Mouse (Mus musculus) forebrain, embryonic 11.5 days (tissue): ENCODE data around the gene Rgs16. TPM values are rescaled to one million over a fixed set of nuclear protein-coding genes. Genes with fewer than 3 reads are reported as not detected.

Source experiments
- ATAC-seq: fragments of 200-750 bp; cut with Nextera tagmentation; replicated peaks from 2 replicates; pipeline ENCODE4 v1.8.0; 2017; ENCODE audit warnings: moderate TSS enrichment; ENCODE audit not compliant: low FRiP score
- DNase-seq: peaks from one replicate; pipeline ENCODE4 v3.0.0-alpha.2; 2017; ENCODE audit warnings: low spot score
- H3K27ac ChIP-seq: fragments of 300-500 bp; sonication (generic); 2 replicates; pipeline ENCODE4 v1.5.1; 2014; ENCODE audit warnings: low read depth, low read length
- H3K27me3 ChIP-seq: fragments of 300-500 bp; sonication (generic); 2 replicates; pipeline ENCODE4 v1.6.1; 2014; ENCODE audit warnings: mild to moderate bottlenecking, low read length, mixed read lengths; ENCODE audit not compliant: control insufficient read depth, insufficient read depth
- H3K36me3 ChIP-seq: fragments of 300-500 bp; sonication (generic); 2 replicates; pipeline ENCODE4 v1.6.1; 2014; ENCODE audit warnings: mild to moderate bottlenecking, low read length, moderate library complexity, mixed read lengths; ENCODE audit not compliant: control insufficient read depth, insufficient read depth
- H3K4me1 ChIP-seq: fragments of 300-500 bp; sonication (generic); replicated peaks from 2 replicates; pipeline ENCODE4 v1.6.1; 2014; ENCODE audit warnings: low read length, mixed read lengths; ENCODE audit not compliant: control insufficient read depth, insufficient read depth
- H3K4me2 ChIP-seq: fragments of 300-500 bp; sonication (generic); 2 replicates; pipeline ENCODE4 v1.6.1; 2014; ENCODE audit warnings: low read depth, mild to moderate bottlenecking, low read length, moderate library complexity, mixed read lengths; ENCODE audit not compliant: severe bottlenecking
- H3K4me3 ChIP-seq: fragments of 300-500 bp; sonication (generic); 2 replicates; pipeline ENCODE4 v1.5.1; 2014; ENCODE audit warnings: low read depth, low read length
- H3K9ac ChIP-seq: fragments of 300-500 bp; sonication (generic); 2 replicates; pipeline ENCODE4 v1.6.1; 2014; ENCODE audit warnings: low read length
- H3K9me3 ChIP-seq: fragments of 300-500 bp; sonication (generic); 2 replicates; pipeline ENCODE4 v1.6.1; 2016; ENCODE audit warnings: low read length, mixed read lengths; ENCODE audit not compliant: control insufficient read depth
- WGBS: fragments of 180-500 bp; shearing (Covaris S2); extraction: QIAGEN DNeasy Blood & Tissue Kit; methylation state at CpG from one replicate; pipeline ENCODE4 v1.1.7; 2014; 5-methylcytosine and 5-hydroxymethylcytosine counted together
- polyA plus RNA-seq: library from polyadenylated mRNA; unstranded; fragments of >200 nt; fragmentation: Nextera tagmentation; extraction: Ambion mirVana; gene quantifications from 2 replicates; pipeline ENCODE4 v1.2.1, GENCODE M21; 2014

Gene Rgs16
- polyA plus RNA-seq, 1 experiment from 2014 or later = 24.3 TPM

DNA sequence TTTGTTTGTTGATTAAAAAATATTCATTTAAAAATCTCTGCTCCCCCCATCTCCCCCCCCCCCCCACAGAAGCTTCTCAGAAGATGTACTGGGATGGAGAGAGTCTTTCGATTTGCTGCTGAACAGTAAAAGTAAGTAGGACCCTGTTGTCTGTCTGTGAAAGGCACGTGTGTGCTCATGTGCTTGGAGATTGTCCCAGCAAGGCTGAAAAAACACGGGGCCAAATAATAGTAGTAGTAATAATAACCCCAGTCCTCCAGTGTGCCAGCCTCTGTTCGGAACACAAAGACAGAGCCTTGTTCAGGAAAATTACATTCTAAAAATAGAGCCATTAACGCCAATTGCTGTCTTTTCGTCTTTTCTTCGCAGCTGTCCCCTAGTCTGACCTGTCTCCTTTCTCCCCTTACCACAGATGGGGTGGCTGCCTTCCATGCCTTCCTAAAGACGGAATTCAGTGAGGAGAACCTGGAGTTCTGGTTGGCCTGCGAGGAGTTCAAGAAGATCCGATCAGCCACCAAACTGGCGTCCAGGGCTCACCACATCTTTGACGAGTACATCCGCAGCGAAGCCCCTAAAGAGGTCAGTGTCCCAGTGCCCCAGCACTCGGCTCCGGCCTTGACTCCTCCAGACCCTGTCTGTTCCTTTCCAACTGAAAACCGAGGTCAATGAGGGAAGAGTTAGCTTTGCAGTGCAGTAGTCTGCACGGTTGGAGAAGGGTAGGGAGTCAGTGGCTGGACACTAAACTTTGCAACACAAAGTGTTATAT is 1.6 kb downstream of the Rgs16 start:
- Histone ChIP-seq H3K4me3 (peak overlapping the region; percentile 52), H3K9ac (peak overlapping the region; percentile 61), H3K36me3 (no peaks in the 10 kb centered on the region; the same call in 1 of the 2 replicates), H3K9me3 (no peaks in the 10 kb centered on the region), H3K4me2 (peak overlapping the region; percentile 89), H3K27ac (no peak overlapping the region), H3K4me1 (peaks cover 20% of the 10 kb centered on the region), H3K27me3 (peaks cover 5% of the 10 kb centered on the region; the same call in 1 of the 2 replicates)
- ATAC-seq (no peak), DNase-seq (peak; percentile 56)
- WGBS = 69% methylated on average over 18 of the region's 18 CpGs

GRCm38 (mm10) chr1:153742374-153743155 is 2.4 kb downstream of the Rgs16 start:
- Histone ChIP-seq H3K4me3 (peak overlapping the region; percentile 52), H3K27me3 (peaks cover 5% of the 10 kb centered on the region; the same call in 1 of the 2 replicates)

GRCm38 (mm10) chr1:153746119-153746670 is 6.0 kb downstream of the Rgs16 start:
- Histone ChIP-seq H3K9ac (no peak overlapping the region), H3K36me3 (no peaks in the 10 kb centered on the region), H3K4me2 (no peak overlapping the region), H3K9me3 (no peaks in the 10 kb centered on the region), H3K27ac (0 out of 2 replicates have a peak overlapping the region, but pooled peaks have one; percentile 37), H3K4me3 (no peak overlapping the region), H3K4me1 (peaks cover 5% of the 10 kb centered on the region; the same call in 1 of the 2 replicates), H3K27me3 (peaks cover under 1% of the 10 kb centered on the region; the same call in 1 of the 2 replicates)
- 78% methylated on average over 14 of the region's 14 CpGs for WGBS
- DNase-seq = peak; percentile 57
- peak; percentile 10; the same call in 1 of the 2 replicates for ATAC-seq

More at GRCm38 (mm10) chr1:153742374-153743155, 2.4 kb downstream of the Rgs16 start:
- Histone ChIP-seq H3K4me1 (peaks cover 14% of the 10 kb centered on the region), H3K4me2 (peak overlapping the region; percentile 89; the same call in 1 of the 2 replicates), H3K9me3 (no peaks in the 10 kb centered on the region), H3K9ac (no peak overlapping the region; the same call in 1 of the 2 replicates), H3K36me3 (no peaks in the 10 kb centered on the region; the same call in 1 of the 2 replicates), H3K27ac (no peak overlapping the region)
- DNase-seq = peak; percentile 88
- no peak for ATAC-seq
- 66% methylated on average over 11 of the region's 11 CpGs for WGBS

DNA sequence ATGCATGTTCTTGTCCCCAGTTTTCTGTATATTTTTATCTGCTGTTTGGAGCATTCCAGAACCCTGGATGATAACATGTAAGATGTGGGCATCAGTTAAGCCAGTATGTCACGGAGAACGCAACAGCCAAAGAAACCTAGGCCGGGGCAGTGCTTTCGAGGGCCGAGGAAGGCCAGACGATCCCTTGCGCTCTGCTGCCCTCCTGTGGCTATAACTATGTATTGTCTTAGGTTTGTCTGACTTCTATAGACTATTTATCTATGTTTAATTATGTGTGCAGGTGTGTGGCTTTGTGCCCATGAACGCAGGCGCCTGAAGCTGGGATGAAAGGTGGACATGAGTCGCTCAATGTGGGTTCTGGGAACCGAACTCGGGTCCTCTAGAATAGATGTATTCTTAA is 6.6 kb downstream of the Rgs16 start:
- WGBS = 5% methylated on average over 12 of the region's 12 CpGs

GRCm38 (mm10) chr1:153747861-153748530 is 7.8 kb downstream of the Rgs16 start:
- H3K27ac ChIP-seq = no peak overlapping the region
- no peak overlapping the region for H3K4me3 ChIP-seq
- ATAC-seq (no peak), DNase-seq (no peak)
- no peaks in the 10 kb centered on the region for H3K27me3 ChIP-seq
- H3K36me3 ChIP-seq = no peaks in the 10 kb centered on the region
- H3K9me3 ChIP-seq = no peaks in the 10 kb centered on the region
- 77% methylated on average over 12 of the region's 12 CpGs for whole genome bisulfite sequencing
- no peak overlapping the region for H3K9ac ChIP-seq
- H3K4me1 ChIP-seq = peaks cover 3% of the 10 kb centered on the region; the same call in 1 of the 2 replicates
- H3K4me2 ChIP-seq = no peak overlapping the region

More for the DNA sequence above, 6.6 kb downstream of the Rgs16 start:
- H3K4me2 ChIP-seq = no peak overlapping the region
- peak; percentile 33; the same call in 1 of the 2 replicates for ATAC-seq
- H3K36me3 ChIP-seq = no peaks in the 10 kb centered on the region
- DNase-seq = peak; percentile 86
- peaks cover 5% of the 10 kb centered on the region; the same call in 1 of the 2 replicates for H3K4me1 ChIP-seq
- H3K27ac ChIP-seq = no peak overlapping the region
- no peaks in the 10 kb centered on the region for H3K27me3 ChIP-seq
- H3K9me3 ChIP-seq = no peaks in the 10 kb centered on the region
- no peak overlapping the region for H3K9ac ChIP-seq
- H3K4me3 ChIP-seq = no peak overlapping the region

- WGBS = 8% methylated on average over 1 of the region's 1 CpGs
- Histone ChIP-seq H3K4me3 (no peak overlapping the region), H3K36me3 (no peaks in the 10 kb centered on the region), H3K9ac (no peak overlapping the region), H3K9me3 (no peaks in the 10 kb centered on the region), H3K27me3 (no peaks in the 10 kb centered on the region), H3K4me1 (peaks cover 3% of the 10 kb centered on the region; the same call in 1 of the 2 replicates), H3K27ac (no peak overlapping the region), H3K4me2 (no peak overlapping the region)
- ATAC-seq = peak; percentile 16
- peak; percentile 62 for DNase-seq
Measured at GRCm38 (mm10) chr1:153748549-153748948, 8.4 kb downstream of the Rgs16 start.

- H3K27ac ChIP-seq = no peak within 1 kb of the TSS
- peak within 1 kb of the TSS; percentile 88 for H3K9ac ChIP-seq
- H3K27me3 ChIP-seq = no peaks in the 10 kb centered on the region
- 5% methylated on average over 18 of the region's 18 CpGs for WGBS
- peak within 1 kb of the TSS; percentile 31 for H3K4me3 ChIP-seq
- peak; percentile 50 for ATAC-seq
- H3K4me2 ChIP-seq = peak within 1 kb of the TSS; percentile 59
- H3K9me3 ChIP-seq = no peaks in the 10 kb centered on the region
- H3K4me1 ChIP-seq = peaks cover 3% of the 10 kb centered on the region; the same call in 1 of the 2 replicates
- peak; percentile 84 for DNase-seq
- no peaks in the 10 kb centered on the region for H3K36me3 ChIP-seq
Measured at GRCm38 (mm10) chr1:153749211-153749801, 9.2 kb downstream of the Rgs16 start, which contains the start of gene Rnasel. TSS of gene Rnasel (plus strand) at chr1:153749426.
